In genomic region chr7:105411874-105412632, GRCm38 (mm10) we compare ENCODE assay signal across 8 mouse cellular contexts. TPM values are rescaled to one million over a fixed set of nuclear protein-coding genes. Genes with fewer than 3 reads are reported as not detected.
A peak's percentile ranks its signal among the peaks of the same experiment; 100 is the strongest.
DNase-seq lines count a peak whose midpoint lies in the region; ATAC-seq and TF ChIP-seq lines count a peak whose summit lies in the region.
"Not testable (repeated sequence)": the region's sequence is repeated elsewhere in the genome, so short reads cannot be mapped to it uniquely, and the experiment has no call there.

No protein-coding gene starts in this region.

- not testable (repeated sequence) for H3K27me3 ChIP-seq in G1E (ENCODE audit: insufficient read depth, low read length); forebrain, embryonic 15.5 days; liver, postnatal 0 days (ENCODE audit: insufficient read depth, low read length)

- peak; percentile 15 for DNase-seq in G1E (ENCODE audit: low spot score)
- DNase-seq in cerebellum, adult 11-12 months, result peak; percentile 46
- peak; percentile 25 for DNase-seq in heart, postnatal 25 days (ENCODE audit: low spot score)
- peak; percentile 78 to 91 for DNase-seq in kidney, postnatal 36 days
- peak; percentile 77 for DNase-seq in liver, postnatal 0 days
- peak; percentile 20 for DNase-seq in ovary, adult 18-20 months (ENCODE audit: low spot score)
- DNase-seq in thymus, postnatal 0 days (ENCODE audit: low spot score), result peak; percentile 59

- not testable (repeated sequence) for H3K4me2 ChIP-seq in forebrain, embryonic 15.5 days (replicated peaks); liver, postnatal 0 days (ENCODE audit: low read depth, low read length)

- not testable (repeated sequence) for ATAC-seq in G1E (ENCODE audit: extremely low read depth, insufficient number of reproducible peaks, low FRiP score, poor library complexity, severe bottlenecking)
- ATAC-seq in forebrain, embryonic 15.5 days (replicated peaks), result peak; percentile 60
- 0 out of 2 replicates have a peak, but pooled peaks have one; percentile 38 for ATAC-seq in liver, postnatal 0 days

- not testable (repeated sequence) for H3K27ac ChIP-seq in forebrain, embryonic 15.5 days (replicated peaks); liver, postnatal 0 days (ENCODE audit: low read depth)

- peak; percentile 86 for TF ChIP-seq CTCF in G1E (IDR thresholded peaks at IDR 0.05; ENCODE audit: low read depth, low read length)
- TF ChIP-seq CTCF in liver, postnatal 0 days (IDR thresholded peaks at IDR 0.05; ENCODE audit: low read depth), result peak; percentile 90

- not testable (repeated sequence) for H3K4me3 ChIP-seq in G1E (ENCODE audit: low read depth, low read length); forebrain, embryonic 15.5 days; liver, postnatal 0 days (ENCODE audit: low read depth, low read length)

- H3K9ac ChIP-seq in forebrain, embryonic 15.5 days (replicated peaks); liver, postnatal 0 days (replicated peaks): not testable (repeated sequence)

- not testable (repeated sequence) for TF ChIP-seq EP300 in liver, postnatal 0 days (IDR thresholded peaks at IDR 0.05; ENCODE audit: low read depth)

- not testable (repeated sequence) for H3K36me3 ChIP-seq in G1E (replicated peaks); forebrain, embryonic 15.5 days; liver, postnatal 0 days (replicated peaks; ENCODE audit: insufficient read depth, low read length)

- intact Hi-C loops in heart, postnatal 25 days (cut with DNase I), result loop anchor here (1.0 to 2.0 kb wide), 3 partner anchors 60 to 104 kb away; no protein-coding TSS in a partner anchor

- H3K4me1 ChIP-seq in G1E (ENCODE audit: insufficient read depth, low read depth, low read length); forebrain, embryonic 15.5 days; liver, postnatal 0 days (ENCODE audit: insufficient read depth): not testable (repeated sequence)

- H3K9me3 ChIP-seq in G1E (replicated peaks); forebrain, embryonic 15.5 days; liver, postnatal 0 days (ENCODE audit: low read length): not testable (repeated sequence)

- 59% methylated on average over 8 of the region's 8 CpGs for WGBS in forebrain, embryonic 15.5 days
- WGBS in liver, postnatal 0 days (ENCODE audit: insufficient replicate concordance), result 58% methylated on average over 8 of the region's 8 CpGs

RNA-seq across cellular contexts. Expression of gene Cnga4, which starts 7.7 kb away (rescaled TPM):
- total RNA-seq in G1E (2014; fragmentation: Nextera tagmentation) (not detected in 2 replicates), G1E (2017) (not detected in 2 replicates)
- not detected in 2 replicates for polyA plus RNA-seq in G1E (2012)
- polyA plus RNA-seq in forebrain, embryonic 15.5 days (2015; fragmentation: Nextera tagmentation; extraction: Ambion mirVana), result 0.09 and 0.11 TPM in 2 replicates
- total RNA-seq in heart, postnatal 25 days (2021), result not detected
- polyA plus RNA-seq in liver, postnatal 0 days (2015; fragmentation: Nextera tagmentation; extraction: Ambion mirVana), result not detected in 2 replicates
- 0.05 TPM in 1 of 2 replicates, not detected in the other for polyA plus RNA-seq in thymus, postnatal 0 days (2015; fragmentation: Nextera tagmentation; extraction: Ambion mirVana)

RNA-seq across cellular contexts. Expression of gene Fam160a2, which starts 12.2 kb away (rescaled TPM):
- total RNA-seq in G1E (2014; fragmentation: Nextera tagmentation) (41.9 and 42.1 TPM in 2 replicates), G1E (2017) (11.4 and 16.3 TPM in 2 replicates)
- 53.1 and 55.8 TPM in 2 replicates for polyA plus RNA-seq in G1E (2012)
- polyA plus RNA-seq in forebrain, embryonic 15.5 days (2015; fragmentation: Nextera tagmentation; extraction: Ambion mirVana), result 50.2 and 50.6 TPM in 2 replicates
- total RNA-seq in heart, postnatal 25 days (2021), result 10 to 100 TPM; 18.7 to 19.5 TPM
- 10.3 and 11.1 TPM in 2 replicates for polyA plus RNA-seq in liver, postnatal 0 days (2015; fragmentation: Nextera tagmentation; extraction: Ambion mirVana)
- 13.7 and 16.0 TPM in 2 replicates for polyA plus RNA-seq in thymus, postnatal 0 days (2015; fragmentation: Nextera tagmentation; extraction: Ambion mirVana)

RNA-seq across cellular contexts. Expression of gene Cckbr, which starts 13.5 kb away (rescaled TPM):
- not detected in 2 replicates for total RNA-seq in G1E (2014; fragmentation: Nextera tagmentation)
- total RNA-seq in G1E (2017), result 0.05 TPM in 1 of 2 replicates, not detected in the other
- polyA plus RNA-seq in G1E (2012), result not detected in 2 replicates
- polyA plus RNA-seq in forebrain, embryonic 15.5 days (2015; fragmentation: Nextera tagmentation; extraction: Ambion mirVana), result 1.5 TPM in 2 replicates
- total RNA-seq in heart, postnatal 25 days (2021), result not detected
- polyA plus RNA-seq in liver, postnatal 0 days (2015; fragmentation: Nextera tagmentation; extraction: Ambion mirVana), result not detected in 2 replicates
- polyA plus RNA-seq in thymus, postnatal 0 days (2015; fragmentation: Nextera tagmentation; extraction: Ambion mirVana), result 0.06 and 0.20 TPM in 2 replicates

RNA-seq across cellular contexts. Expression of gene Gm5901, which starts 37.2 kb away (rescaled TPM):
- total RNA-seq in G1E (2014; fragmentation: Nextera tagmentation) (not detected in 2 replicates), G1E (2017) (0.12 and 0.16 TPM in 2 replicates)
- polyA plus RNA-seq in G1E (2012), result not detected in 2 replicates
- polyA plus RNA-seq in forebrain, embryonic 15.5 days (2015; fragmentation: Nextera tagmentation; extraction: Ambion mirVana), result not detected in 2 replicates
- not detected for total RNA-seq in heart, postnatal 25 days (2021)
- polyA plus RNA-seq in liver, postnatal 0 days (2015; fragmentation: Nextera tagmentation; extraction: Ambion mirVana), result not detected in 2 replicates
- not detected in 2 replicates for polyA plus RNA-seq in thymus, postnatal 0 days (2015; fragmentation: Nextera tagmentation; extraction: Ambion mirVana)

RNA-seq across cellular contexts. Expression of gene Olfr692, which starts 44.0 kb away (rescaled TPM):
- not detected in 2 replicates for total RNA-seq in G1E (2014; fragmentation: Nextera tagmentation)
- total RNA-seq in G1E (2017), result 0.12 TPM in 1 of 2 replicates, not detected in the other
- not detected in 2 replicates for polyA plus RNA-seq in G1E (2012)
- polyA plus RNA-seq in forebrain, embryonic 15.5 days (2015; fragmentation: Nextera tagmentation; extraction: Ambion mirVana), result not detected in 2 replicates
- total RNA-seq in heart, postnatal 25 days (2021), result not detected
- polyA plus RNA-seq in liver, postnatal 0 days (2015; fragmentation: Nextera tagmentation; extraction: Ambion mirVana), result not detected in 2 replicates
- polyA plus RNA-seq in thymus, postnatal 0 days (2015; fragmentation: Nextera tagmentation; extraction: Ambion mirVana), result not detected in 2 replicates

Comparison
In these comparisons a context has a peak if more than half of its experiments do, and no peak if none do; other contexts are left out.
1. DNase-seq: peak in every context shown above with its lines; median percentile 84 in kidney, postnatal 36 days; 77 in liver, postnatal 0 days; 59 in thymus, postnatal 0 days; 46 in cerebellum, adult 11-12 months; 25 in heart, postnatal 25 days; 20 in ovary, adult 18-20 months; 15 in G1E.